Mouse (Mus musculus) thymus, postnatal 0 days (tissue): ENCODE measurements around the gene Rad51b. TPM values are rescaled to one million over a fixed set of nuclear protein-coding genes. Genes with fewer than 3 reads are reported as not detected.

ENCODE experiments used
- DNase-seq: peaks from one replicate; pipeline ENCODE4 v3.0.0-alpha.2; 2015; ENCODE audit warnings: low spot score
- polyA plus RNA-seq: library from polyadenylated mRNA; unstranded; fragments of >200 nt; fragmentation: Nextera tagmentation; extraction: Ambion mirVana; gene quantifications from 2 replicates; pipeline ENCODE4 v1.2.1, GENCODE M21; 2015

Rad51b gene
- polyA plus RNA-seq, 1 experiment from 2014 or later = 4.8 TPM

DNA sequence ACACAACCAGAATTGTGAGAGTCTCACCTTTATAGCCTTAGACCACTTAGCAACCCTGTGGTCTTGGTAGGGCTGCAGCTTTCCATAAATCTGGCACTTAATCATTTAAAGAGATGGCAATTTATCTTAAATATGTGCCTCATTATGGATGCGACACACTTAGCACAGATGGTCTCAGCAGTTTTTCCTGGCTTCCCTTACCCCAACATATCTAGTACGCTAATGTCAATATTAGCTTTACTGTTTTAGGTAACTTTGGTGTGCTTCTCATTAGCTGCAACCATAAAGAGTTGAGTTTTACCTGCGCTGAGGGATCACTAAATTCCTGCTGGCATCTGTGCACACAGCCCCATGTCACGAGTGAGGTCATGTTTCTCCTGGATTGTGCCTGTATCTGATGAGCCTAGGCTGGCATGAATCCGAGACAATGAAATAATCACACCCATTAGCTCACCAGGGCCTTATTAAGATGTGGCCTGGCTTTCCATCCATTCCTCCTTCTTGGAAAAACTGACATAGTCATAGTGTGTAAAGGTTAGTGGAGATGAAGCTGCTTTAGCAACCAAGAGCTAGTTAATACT, 432.9 kb downstream of the Rad51b start:
- DNase-seq = no peak

DNA sequence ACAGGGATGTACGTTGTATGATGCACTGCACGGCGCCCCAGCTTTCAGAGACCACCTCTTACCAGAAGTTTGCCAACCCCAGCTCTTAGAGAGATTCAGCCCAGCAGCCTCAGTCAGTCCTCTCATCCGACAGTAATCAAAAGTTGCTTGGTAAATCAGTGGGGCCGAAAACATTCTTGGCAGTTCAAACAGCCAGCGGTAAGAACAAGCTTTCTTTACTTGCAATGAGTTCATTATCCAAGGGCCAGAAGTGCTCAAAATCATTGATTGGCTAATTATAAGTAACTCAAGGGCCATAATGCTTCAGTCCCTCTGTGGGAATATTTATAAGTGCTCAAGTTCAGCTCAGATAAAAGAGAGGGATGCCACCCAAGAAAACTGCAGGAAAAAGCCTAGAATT, 434.8 kb downstream of the Rad51b start:
- DNase-seq = no peak

DNA sequence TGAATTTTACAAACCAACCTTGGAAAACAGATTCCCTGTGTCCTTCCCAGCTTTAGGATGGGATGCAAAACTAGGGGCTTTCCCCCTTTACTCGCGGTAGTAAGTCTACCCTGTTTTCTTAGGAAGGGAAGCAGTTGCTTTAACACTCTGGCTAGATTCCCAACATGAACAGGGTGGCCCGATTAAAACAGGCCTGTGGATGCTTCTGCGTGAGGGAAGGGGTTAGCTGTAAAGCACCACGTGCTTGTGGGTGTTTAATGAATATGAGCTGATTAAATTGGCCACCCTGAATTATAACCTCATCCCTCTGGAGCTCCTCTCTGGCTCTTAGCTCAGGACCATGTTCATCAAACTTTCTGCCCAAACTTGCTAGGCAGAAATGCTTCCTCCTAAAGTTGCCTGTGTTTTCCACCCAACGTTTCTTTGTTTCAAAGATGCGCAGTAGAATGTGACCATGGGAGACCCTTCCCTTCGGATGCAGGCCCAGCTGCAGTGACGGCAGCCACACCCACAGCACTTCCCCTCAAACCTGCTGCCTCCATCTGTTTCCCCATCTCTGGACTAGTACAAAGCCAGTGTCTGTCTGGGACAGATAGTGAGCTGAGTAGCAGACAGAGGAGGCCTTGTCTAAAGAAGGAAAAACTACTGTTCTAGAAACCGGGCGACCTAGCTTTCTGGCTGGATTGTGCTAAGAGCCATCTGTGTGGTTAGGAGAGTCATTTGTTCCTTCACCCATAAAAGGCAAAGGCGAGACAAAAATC, 435.5 kb downstream of the Rad51b start:
- DNase-seq = no peak

DNA sequence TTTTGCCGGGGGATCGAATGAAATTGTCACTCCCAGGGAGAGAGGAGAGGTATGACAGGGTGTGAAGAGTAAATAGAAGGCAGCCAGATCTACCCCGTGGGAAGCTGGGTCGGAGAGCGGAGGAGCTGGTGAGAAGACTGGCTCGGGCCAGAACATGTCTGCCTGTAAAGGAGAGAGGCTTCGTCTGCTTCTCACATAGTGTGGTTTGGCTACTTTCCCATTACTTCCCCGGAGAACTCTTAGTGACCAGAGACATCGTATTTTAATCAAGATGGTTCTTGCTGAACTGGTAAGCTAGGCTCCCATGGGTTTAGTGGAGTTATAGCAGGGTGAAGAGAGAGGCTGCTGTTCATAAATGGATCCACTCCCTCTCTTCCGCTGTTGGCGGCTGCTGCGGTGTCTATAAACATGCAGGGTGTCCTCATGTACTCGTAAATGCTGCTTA, 438.3 kb downstream of the Rad51b start:
- no peak for DNase-seq

DNA sequence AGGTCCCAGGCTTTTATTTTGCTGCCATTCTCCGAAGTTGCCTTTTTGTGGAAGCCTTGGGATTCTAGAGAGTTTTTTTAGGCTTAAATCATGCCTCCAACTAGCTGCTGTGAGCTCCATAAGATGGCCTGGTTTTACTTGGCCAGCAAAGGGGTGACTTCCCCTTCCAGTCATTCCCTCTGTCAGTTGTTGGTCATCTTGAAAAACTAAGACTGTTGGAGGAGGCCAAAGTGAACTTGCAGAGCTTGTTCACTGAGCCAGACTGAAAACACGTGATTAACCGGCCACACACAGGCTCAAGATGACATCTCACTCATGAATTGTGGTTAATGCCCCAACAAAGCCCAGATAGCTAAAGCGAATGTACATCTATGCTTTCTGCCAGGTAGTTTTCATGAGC, 438.8 kb downstream of the Rad51b start:
- no peak for DNase-seq

DNA sequence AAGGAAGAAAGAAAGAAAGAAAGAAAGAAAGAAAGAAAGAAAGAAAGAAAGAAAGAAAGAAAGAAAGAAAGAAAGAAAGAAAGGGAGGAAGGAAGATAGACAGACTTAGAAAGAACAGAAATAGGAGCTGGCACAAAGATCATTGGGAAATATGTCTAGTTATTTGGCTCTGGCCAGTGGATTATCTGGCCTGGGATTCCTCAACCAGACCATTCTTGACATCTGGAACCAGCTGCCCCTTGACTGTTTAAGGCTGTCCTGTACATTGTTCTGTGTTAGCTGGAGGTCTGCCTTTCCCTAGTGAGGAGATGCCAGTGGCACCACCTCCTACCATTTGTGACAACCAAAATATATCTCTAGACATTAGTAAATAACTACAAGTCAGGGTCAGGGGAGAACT, 441.6 kb downstream of the Rad51b start:
- no peak for DNase-seq

DNA sequence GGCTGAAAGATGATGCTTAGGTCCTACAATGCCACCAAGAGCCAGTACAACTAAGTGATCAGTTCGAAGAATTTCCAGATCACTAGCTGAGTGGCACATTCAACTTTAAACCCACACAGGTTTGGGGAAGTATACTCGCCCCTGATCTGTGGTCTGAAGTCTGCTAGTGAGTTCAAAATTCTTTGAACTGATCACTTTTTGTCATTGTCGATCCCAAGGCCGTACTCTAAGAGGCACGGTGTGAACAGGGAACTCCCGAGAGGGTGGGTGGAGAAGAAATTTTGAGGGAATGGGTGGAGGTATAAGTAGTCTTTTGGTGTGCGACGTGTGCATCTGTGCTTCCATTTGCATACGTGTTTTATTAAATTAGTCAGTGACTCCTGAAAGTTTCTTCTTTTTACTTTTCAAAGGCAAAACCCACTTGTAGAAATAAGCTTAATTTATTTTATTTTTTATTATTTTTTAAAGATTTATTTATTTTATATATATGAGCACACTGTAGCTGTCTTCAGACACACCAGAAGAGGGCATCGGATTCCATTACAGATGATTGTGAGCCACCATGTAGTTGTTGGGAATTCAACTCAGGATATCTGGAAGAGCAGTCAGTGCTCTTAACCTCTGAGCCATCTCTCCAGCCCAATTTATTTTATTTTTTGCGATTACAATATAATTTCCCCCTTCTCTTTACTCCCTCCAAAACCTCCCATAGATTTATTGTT, 443.0 kb downstream of the Rad51b start:
- DNase-seq = no peak

DNA sequence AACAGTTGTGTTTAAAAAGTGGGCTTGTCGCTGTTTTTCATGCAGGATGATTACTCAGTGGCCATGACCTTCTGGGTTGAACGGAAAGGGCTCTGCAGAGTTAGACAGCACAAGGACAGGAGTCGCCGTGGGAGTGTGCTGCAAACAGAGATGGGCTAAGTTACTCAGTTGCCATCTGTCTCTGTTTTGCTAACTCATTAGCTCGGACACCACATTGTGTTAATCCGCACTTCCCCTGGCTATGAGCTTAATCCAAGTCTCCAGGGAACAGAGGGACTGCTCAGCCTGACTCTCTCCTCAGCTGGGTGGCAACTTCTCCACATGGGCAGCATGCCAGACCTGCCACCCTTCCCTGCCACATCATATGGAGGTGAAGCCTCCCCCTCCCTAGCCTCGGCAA, 445.1 kb downstream of the Rad51b start:
- no peak for DNase-seq

DNA sequence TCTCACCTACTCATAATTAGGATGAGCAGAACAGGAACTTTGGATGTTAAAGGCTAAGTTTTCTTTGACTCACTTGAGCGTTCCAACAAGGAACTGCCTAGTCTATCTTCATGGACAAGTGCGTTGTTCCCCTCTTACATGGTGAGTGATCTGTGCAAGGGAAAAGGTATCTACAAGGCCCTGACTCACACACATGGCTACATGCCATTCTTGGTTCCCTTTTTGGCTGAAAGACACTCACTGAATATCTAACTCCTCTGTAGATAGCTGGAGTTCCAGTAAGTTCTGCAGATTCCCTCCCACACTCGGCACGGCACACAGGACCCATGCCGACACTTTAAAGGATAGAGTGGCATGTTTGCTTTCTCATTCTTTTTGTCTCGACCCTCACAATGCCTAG, 447.0 kb downstream of the Rad51b start:
- no peak for DNase-seq

DNA sequence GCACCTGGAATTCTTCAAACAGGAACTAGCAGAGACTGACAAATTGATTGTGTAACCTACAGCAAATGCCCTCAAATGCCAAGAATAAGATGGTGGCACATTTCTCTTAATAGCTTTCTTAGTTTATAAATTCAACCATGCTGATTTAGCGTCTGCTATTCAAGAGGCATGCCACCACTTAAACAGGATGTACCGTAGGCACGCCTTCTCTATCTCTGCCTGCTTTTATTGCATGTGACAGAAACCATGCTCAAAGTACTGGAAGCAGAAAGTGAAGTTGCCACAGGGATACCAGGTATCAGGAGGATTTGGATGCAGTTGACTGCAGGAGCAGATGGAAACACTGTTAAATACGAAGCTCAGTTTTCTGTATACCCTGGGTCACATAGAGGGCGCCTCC, 448.1 kb downstream of the Rad51b start:
- no peak for DNase-seq

DNA sequence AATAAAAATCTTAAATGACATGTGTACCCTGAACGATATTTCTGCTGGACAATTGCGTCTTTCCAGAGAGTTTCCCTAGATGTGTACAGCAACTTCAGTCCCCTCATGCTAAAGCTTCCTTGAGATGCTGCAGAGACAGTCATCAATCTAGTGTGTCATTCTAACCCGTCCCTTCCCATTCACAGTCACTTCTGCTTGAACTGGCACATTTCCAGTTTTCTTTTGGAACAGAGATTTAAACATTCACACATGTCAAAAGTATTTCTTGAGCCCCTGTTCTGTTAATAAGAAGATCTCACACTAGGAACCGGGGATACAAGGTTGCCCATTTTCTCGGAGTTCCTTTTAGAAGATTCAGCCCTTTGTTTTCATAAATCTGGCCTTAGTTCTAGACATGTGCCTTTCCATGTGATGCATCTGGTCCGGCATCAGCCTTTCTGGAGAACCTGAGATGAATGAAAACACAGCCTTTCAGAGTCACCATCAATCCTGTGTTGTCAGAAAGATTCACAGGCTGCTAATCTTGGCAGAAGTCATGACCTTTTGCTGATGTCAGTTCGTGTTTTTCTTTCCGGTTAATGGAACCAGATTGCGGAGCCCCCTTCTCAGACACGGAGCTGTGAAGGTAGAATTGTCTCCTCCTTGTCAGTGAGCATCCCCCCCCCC, 448.9 kb downstream of the Rad51b start:
- no peak for DNase-seq

DNA sequence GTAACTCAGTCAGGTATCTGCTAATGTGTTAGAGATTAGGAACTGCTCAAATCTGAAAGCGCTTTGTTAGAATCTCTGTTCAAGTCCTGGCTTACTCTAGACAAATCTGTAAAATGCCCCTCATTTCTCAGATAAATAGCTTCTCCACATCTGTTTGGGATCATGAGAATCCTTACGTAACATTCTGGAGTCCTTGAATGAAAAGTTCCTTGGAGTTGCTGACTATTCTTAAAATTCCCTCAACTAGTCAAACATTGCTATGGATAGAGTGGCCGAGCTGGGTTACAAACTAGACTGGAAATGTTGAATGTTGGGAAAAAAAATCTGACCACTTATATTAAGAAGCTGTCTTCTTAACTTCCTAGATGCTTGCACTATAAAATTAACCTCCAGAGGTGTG, 450.5 kb downstream of the Rad51b start:
- no peak for DNase-seq

DNA sequence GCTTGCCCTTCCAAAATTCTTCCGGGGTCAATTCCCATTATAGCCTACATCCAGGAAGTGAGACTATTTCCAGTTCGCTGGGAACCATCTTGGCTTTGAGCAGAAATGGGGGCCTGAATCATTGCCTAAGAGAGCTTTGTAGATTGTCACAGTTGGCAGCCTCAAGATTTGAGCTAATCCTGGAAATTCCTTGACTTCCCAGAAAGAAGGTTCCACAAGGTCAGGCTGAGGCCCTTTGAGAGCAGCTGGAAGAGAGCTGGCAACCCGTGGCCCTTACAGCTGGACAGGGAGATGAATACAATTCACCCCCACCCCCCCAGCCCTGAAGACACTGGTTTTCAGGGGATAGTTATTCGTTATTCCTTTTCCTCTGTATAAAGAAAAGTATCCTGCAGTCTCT, 451.8 kb downstream of the Rad51b start:
- DNase-seq = no peak

DNA sequence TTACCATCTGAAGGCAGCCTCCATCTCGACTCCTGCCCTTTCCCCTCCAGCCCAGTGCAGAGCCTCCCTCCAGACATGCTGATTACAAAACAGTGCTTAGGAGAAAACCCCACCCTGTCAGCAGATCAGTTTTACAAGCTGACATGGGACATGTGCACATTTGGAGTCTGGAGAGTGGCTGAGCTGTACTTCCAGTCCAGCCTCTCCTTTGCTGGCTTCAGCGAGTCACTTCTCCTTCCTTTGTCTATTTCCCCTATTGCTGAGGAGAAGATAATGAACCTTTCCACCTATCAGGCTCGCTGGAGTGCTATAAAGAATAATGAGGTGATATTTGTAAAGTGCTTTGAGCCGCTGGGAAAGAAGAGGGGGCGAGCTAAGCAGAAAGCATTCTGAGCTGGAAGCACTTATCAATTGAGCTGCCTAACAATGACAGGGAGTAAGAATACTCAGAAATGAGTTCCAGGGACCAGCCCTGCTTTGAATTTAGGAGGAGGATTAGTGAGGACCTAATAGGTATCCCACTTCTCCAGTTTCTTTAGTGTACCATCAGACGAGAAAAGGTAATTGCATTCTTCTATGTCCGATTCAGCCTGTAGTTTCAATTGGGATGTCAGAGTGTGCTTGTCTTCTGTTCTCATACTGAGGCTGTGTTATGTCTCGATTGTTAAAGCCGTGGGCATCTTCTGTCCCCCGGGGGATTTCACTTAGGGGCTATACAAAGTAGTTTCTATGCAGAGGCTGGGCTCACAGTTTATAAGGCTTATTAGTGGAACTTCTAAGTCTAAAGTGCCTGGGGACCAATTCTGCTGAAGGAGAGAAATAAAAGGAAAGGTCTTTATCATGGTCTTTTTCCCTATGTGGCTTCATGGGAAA, 453.4 kb downstream of the Rad51b start:
- no peak for DNase-seq

DNA sequence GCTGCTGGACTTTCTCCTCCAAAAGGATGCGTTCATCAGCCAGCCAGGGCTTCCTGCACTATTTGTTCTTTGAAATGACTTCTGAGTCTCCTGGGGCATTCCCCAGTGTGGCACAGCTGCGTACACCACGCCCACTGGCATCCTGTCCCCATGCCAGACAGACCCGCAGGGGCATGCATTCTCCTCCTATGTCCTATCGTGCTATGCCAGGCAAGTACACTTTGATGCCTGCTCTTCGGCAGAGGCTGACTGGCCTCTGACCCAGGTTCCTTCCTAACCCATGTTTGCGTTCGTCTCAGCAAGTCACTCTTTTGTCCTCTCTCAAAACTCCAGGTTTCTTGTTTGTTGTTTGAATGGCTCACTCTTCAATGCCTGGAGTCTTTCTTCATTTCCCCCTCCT, 454.7 kb downstream of the Rad51b start:
- DNase-seq = no peak

DNA sequence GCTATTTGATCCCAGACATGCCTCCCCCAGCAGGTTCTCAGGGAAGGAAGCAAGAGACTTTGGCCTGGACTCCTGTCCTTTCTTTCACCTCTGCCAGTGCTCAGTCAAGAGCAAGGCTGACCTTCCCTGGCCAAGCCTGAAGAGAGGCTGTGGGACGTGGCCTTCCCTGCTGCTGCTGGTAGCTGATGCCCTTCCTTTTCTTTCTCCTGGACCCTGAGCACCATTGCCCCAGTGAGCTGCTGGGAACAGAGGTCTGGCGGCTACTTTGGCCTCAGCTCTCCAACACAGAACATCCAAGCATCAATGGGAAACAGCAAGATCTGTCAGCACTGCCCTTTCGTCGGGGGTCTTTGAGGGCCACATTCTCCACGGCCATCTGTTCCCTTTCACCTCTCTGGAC, 455.1 kb downstream of the Rad51b start:
- DNase-seq = no peak

DNA sequence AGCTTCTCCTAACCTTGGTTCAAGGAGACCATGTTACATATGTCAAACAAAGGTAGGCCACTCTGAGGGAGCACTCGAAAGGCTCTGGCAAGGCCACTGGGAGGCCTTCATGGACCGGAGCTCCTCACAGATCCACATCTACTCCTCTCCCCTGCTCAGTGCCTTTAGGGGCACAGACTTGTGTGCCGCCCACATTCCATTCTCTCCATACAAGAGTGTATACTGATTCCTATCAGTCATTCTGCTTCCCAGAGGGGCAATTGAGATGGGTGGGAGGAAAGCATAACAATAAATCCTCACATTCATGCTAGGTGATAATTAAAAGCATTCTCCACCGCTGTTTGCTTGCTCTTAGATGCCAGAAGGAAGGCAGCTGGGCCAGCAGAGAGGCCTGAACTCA, 458.5 kb downstream of the Rad51b start:
- DNase-seq = no peak

DNA sequence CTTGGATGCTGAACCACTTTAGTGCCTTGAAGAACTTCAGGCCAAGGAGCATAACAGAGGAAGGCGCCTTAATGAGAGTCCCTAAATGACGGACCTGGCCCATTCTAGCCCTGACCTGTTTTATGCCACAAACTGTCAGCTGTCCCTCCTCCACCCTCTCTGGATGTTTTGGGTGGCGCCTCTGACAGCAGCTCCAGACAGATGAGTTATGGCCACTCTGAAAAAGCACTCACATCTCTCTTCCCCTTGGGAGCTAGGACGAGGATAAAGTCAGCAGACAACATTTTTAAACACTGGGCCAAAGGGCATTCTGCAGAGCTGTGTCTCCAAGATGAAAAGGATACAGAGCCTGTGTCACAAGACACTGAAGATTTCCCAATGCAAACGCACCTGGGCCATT, 459.3 kb downstream of the Rad51b start:
- DNase-seq = no peak

DNA sequence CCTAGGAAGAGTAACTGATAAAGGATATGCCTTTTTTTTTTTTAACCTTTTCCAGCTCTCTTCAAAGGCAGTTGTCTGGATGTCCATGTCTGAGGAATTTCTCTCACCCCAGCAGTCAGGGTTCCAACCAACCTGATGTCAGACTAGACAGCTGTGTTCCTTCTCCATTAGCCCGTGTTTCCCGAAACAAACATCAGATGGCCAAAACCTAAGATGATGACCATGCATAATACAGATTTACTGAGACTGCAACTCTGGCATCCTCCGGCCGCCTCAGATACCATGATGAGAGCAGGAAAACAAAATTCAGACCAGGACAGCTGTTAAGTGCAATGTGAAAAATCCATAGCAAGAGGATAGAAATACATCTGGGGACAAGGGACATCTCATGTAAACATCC, 460.7 kb downstream of the Rad51b start:
- DNase-seq = no peak

DNA sequence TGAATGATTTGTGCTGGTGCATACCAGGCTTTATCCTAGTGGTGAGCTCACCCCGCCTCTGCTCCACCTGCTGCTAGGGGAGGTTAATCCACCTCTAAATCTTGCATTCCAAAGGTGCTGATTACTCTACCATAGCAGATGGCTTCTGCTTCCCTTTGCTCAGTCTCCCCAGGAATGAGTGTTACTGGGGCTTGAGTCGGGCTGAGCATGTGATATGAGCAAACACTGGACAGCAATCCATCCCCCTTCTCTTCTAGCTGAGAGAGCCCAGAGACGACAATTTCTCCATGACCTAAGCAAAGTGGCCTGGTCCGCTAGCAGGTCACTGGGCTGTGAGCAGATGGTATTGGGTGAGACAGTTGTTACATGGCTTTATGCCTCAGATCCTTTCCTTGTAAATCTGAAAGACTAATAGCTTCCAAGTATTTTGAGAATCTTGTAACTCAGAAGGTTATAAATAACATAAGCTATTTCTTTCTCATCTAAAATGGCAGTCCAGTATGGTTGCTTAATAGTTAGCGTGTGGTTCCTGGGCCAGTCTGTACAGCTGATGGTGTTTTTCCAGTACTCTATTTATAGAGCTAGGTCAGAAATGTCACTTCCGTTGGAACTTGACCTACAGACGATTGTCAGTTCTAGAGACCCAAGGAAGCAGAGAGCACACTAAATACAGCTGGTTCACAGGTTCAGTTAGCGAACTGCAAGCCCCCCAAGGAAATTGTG, 462.3 kb downstream of the Rad51b start:
- DNase-seq = no peak
